21 mouse cellular contexts compared by ENCODE assay signal in the genomic region with DNA sequence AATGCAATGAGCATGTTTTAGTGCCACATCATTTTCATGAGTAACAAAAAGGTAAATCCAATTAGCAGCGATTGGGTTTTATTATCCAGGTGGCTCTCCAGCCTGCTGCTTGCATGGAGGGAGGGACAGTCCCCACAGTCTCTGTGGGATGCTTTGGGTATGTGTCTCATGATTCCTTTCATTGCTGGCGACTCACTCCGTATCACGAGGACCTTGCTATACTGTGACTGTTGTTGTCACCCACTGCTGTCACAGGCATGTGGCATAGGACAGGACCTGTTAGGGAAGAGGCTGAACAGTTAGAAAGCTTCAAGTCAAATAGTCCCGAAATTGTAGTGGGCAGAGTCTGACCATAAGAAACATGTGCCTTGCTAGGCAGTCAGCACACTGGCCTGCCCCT.
DNase-seq lines count a peak whose midpoint lies in the region; ATAC-seq and TF ChIP-seq lines count a peak whose summit lies in the region.
"Had no signal": no experiment of that assay in that cellular context is flagged by ENCODE, and none has a peak within 500 bp of the region (broad histone marks: within the 10 kb centered on the region; RNA-seq: fewer than 3 reads in every experiment).

No protein-coding gene starts in this region.

- H3K9ac ChIP-seq in lung, postnatal 0 days (replicated peaks; ENCODE audit: low read depth) = no peak overlapping the region
- H3K9ac ChIP-seq: embryonic facial prominence, embryonic 12.5 days; forebrain, embryonic 12.5 days; forebrain, postnatal 0 days had no signal

- DNase-seq in CD4-positive, CD25-positive, alpha-beta regulatory T cell, adult 2 months (ENCODE audit: low read depth, low spot score) = peak; percentile 13
- no peak for DNase-seq in spleen, adult 2 months (ENCODE audit: low read depth in 1 of 2, low spot score in 2 of 2)
- no peak for DNase-seq in spleen, postnatal 4 days (ENCODE audit: low spot score in 2 of 2)
- DNase-seq in CD4-positive helper T cell, adult 2 months (ENCODE audit: low read depth, low spot score) = peak; percentile 26
- peak; percentile 12 for DNase-seq in MN1 (ENCODE audit: low spot score)
- no peak for DNase-seq in cerebellum, adult 18-20 months
- DNase-seq in lung, postnatal 0 days (ENCODE audit: low spot score) = no peak
- DNase-seq: adrenal gland, adult 2 months; adrenal gland, postnatal 10 days; adrenal gland, postnatal 25 days; B cell, adult 2 months; cerebellum, adult 11 months; cerebellum, adult 2 months; cerebellum, adult 9-10 months; forebrain, postnatal 0 days had no signal

- TF ChIP-seq POLR2A in spleen, adult 2 months (IDR thresholded peaks at IDR 0.05; ENCODE audit: low read depth, low read length) = no peak

- H3K27me3 ChIP-seq in spleen, adult 2 months (ENCODE audit: control insufficient read depth, insufficient read depth, low read length) = no peaks in the 10 kb centered on the region
- no peaks in the 10 kb centered on the region for H3K27me3 ChIP-seq in lung, postnatal 0 days (replicated peaks; ENCODE audit: insufficient read depth, low read length)
- H3K27me3 ChIP-seq: embryonic facial prominence, embryonic 12.5 days had no signal

- H3K4me2 ChIP-seq in lung, postnatal 0 days (replicated peaks; ENCODE audit: low read depth, low read length) = no peak overlapping the region
- H3K4me2 ChIP-seq: embryonic facial prominence, embryonic 12.5 days; forebrain, embryonic 12.5 days had no signal

- no peaks in the 10 kb centered on the region for H3K36me3 ChIP-seq in spleen, adult 2 months (ENCODE audit: control insufficient read depth, insufficient read depth, low read length)
- no peaks in the 10 kb centered on the region for H3K36me3 ChIP-seq in lung, postnatal 0 days (ENCODE audit: insufficient read depth, low read length)
- H3K36me3 ChIP-seq: embryonic facial prominence, embryonic 10.5 days; embryonic facial prominence, embryonic 12.5 days; forebrain, embryonic 12.5 days; G1E had no signal

- H3K4me3 ChIP-seq in spleen, adult 2 months (ENCODE audit: extremely low read depth, insufficient read depth, insufficient read length) = no peak overlapping the region
- no peak overlapping the region for H3K4me3 ChIP-seq in lung, postnatal 0 days (ENCODE audit: low read depth, low read length)
- H3K4me3 ChIP-seq: embryonic facial prominence, embryonic 10.5 days; embryonic facial prominence, embryonic 12.5 days; forebrain, embryonic 12.5 days had no signal

- 89% methylated on average over 5 of the region's 5 CpGs for WGBS in spleen, adult 2 months
- 77% methylated on average over 5 of the region's 5 CpGs for WGBS in lung, postnatal 0 days

- TF ChIP-seq CTCF in spleen, adult 2 months (IDR thresholded peaks at IDR 0.05; ENCODE audit: extremely low read depth, insufficient read depth, insufficient read length, insufficient replicate concordance) = no peak
- TF ChIP-seq CTCF in lung, postnatal 0 days (IDR thresholded peaks at IDR 0.05) = no peak

- H3K27ac ChIP-seq in spleen, adult 2 months (ENCODE audit: insufficient read depth, low read length) = peak overlapping the region; percentile 61
- no peak overlapping the region for H3K27ac ChIP-seq in lung, postnatal 0 days (ENCODE audit: low read length)
- H3K27ac ChIP-seq: embryonic facial prominence, embryonic 10.5 days; embryonic facial prominence, embryonic 12.5 days; forebrain, embryonic 12.5 days had no signal

- H3K4me1 ChIP-seq in spleen, adult 2 months (ENCODE audit: control insufficient read depth, insufficient read depth, insufficient read length) = peaks cover 27% of the 10 kb centered on the region
- H3K4me1 ChIP-seq in lung, postnatal 0 days (ENCODE audit: insufficient read depth, low read depth, low read length) = no peaks in the 10 kb centered on the region
- H3K4me1 ChIP-seq: embryonic facial prominence, embryonic 12.5 days had no signal

- no peak for TF ChIP-seq EP300 in lung, postnatal 0 days (IDR thresholded peaks at IDR 0.05)

- no peak for ATAC-seq in CD4-positive, CD25-positive, alpha-beta regulatory T cell, adult 4 months
- no peak for ATAC-seq in lung, postnatal 0 days
- ATAC-seq: forebrain, embryonic 14.5 days had no signal

- no peaks in the 10 kb centered on the region for H3K9me3 ChIP-seq in lung, postnatal 0 days (ENCODE audit: low read length)
- H3K9me3 ChIP-seq: embryonic facial prominence, embryonic 10.5 days; embryonic facial prominence, embryonic 12.5 days; forebrain, embryonic 12.5 days had no signal

Comparison
In these comparisons a context has a peak if more than half of its experiments do, and no peak if none do; other contexts are left out.
1. DNase-seq: peak in CD4-positive, CD25-positive, alpha-beta regulatory T cell, adult 2 months (single experiment), CD4-positive helper T cell, adult 2 months (single experiment) and MN1 (single experiment); none in spleen, adult 2 months (0 of 2), spleen, postnatal 4 days (0 of 2), cerebellum, adult 18-20 months (0 of 2) and lung, postnatal 0 days (single experiment).